Mouse (Mus musculus): ENCODE results near the gene Sec1. TPM values are rescaled to one million over a fixed set of nuclear protein-coding genes. Genes with fewer than 3 reads are reported as not detected.
"Not testable (repeated sequence)": the region's sequence is repeated elsewhere in the genome, so short reads cannot be mapped to it uniquely, and the experiment has no call there.

Sec1 gene
- polyA plus RNA-seq, 1 experiment from 2014 or later = 0.40 TPM

DNA sequence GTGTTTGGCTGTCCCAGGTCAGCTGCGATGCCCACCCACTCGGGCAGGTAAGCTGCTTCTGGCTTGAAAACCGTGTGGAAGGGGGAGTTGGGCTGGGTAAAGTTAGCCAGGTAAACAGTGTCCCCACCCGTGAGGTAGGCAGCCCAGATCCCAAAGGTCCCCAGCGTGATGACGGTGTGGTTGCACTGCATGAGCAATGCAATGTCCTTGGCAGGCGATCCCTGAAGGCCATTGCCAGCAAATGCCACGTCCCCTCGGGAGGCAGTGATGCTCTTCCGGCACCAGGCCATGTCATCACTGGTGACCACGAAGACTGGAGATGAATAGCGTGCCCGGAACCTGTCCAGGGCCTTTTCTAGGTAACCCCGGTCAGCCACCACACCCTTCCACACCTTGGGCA lies 15.7 kb downstream of the Sec1 start:
- no peaks in the 10 kb centered on the region for H3K9me3 ChIP-seq (ENCODE audit: control insufficient read depth, low read length)
- ATAC-seq (ENCODE audit: low FRiP score) (no peak), DNase-seq (ENCODE audit: low spot score) (no peak)
- no peaks in the 10 kb centered on the region for H3K4me1 ChIP-seq (replicated peaks; ENCODE audit: control insufficient read depth, insufficient read depth, low read length)
- no peak overlapping the region for H3K9ac ChIP-seq
- H3K4me3 ChIP-seq (replicated peaks; ENCODE audit: low read length) = no peak overlapping the region
- WGBS = 93% methylated on average over 14 of the region's 14 CpGs
- no peaks in the 10 kb centered on the region for H3K27me3 ChIP-seq (ENCODE audit: control insufficient read depth, insufficient read depth, low read length)
- no peak overlapping the region for H3K4me2 ChIP-seq (replicated peaks)
- no peak overlapping the region for H3K27ac ChIP-seq
- no peaks in the 10 kb centered on the region for H3K36me3 ChIP-seq (replicated peaks; ENCODE audit: control insufficient read depth, insufficient read depth)

DNA sequence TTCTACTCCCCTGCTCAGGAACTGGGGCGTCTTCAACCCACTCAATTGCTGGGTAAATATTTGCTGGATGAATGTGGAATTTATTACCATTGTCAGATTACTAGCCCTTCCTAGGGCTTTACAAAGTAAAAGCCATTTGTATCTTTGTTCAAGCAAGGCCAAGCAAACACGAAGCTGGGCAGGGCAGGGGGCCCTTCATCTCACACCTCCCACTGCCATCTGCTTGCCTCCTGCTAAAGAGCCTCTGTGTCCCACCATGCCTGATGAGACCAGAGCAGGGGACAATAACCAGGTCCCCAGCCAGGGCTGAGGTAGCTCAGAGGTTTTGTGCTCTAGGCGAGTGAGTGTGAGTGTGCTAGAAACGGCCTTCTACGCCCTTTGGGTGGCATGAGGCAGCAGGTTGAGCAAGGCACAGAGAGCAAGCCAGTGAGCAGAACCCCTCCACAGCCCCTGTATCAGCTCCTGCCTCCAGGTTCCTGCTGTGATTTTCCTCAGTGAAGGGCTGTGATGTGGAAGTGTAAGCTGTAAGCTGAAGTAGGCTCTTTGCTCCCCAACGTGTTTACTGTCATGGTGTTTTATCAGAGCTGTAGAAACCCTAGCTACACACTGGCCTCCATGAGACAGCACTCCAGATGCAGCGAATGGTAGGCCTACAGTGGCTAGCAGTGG lies 16.4 kb downstream of the Sec1 start:
- no peak overlapping the region for H3K4me3 ChIP-seq (replicated peaks; ENCODE audit: low read length)
- no peaks in the 10 kb centered on the region for H3K4me1 ChIP-seq (replicated peaks; ENCODE audit: control insufficient read depth, insufficient read depth, low read length)
- DNase-seq (ENCODE audit: low spot score) = no peak
- H3K4me2 ChIP-seq (replicated peaks) = no peak overlapping the region
- no peaks in the 10 kb centered on the region for H3K36me3 ChIP-seq (replicated peaks; ENCODE audit: control insufficient read depth, insufficient read depth)
- no peak overlapping the region for H3K9ac ChIP-seq
- 78% methylated on average over 7 of the region's 7 CpGs for WGBS
- no peaks in the 10 kb centered on the region for H3K27me3 ChIP-seq (ENCODE audit: control insufficient read depth, insufficient read depth, low read length)
- ATAC-seq (ENCODE audit: low FRiP score) = no peak
- no peak overlapping the region for H3K27ac ChIP-seq
- no peaks in the 10 kb centered on the region for H3K9me3 ChIP-seq (ENCODE audit: control insufficient read depth, low read length)

GRCm38 (mm10) chr7:45668921-45669320 lies 25.3 kb downstream of the Sec1 start:
- H3K9me3 ChIP-seq (ENCODE audit: control insufficient read depth, low read length) = no peaks in the 10 kb centered on the region
- H3K4me3 ChIP-seq (replicated peaks; ENCODE audit: low read length) = no peak overlapping the region
- H3K27me3 ChIP-seq (ENCODE audit: control insufficient read depth, insufficient read depth, low read length) = no peaks in the 10 kb centered on the region
- ATAC-seq (ENCODE audit: low FRiP score) = no peak
- WGBS = 94% methylated on average over 9 of the region's 9 CpGs
- no peaks in the 10 kb centered on the region for H3K4me1 ChIP-seq (replicated peaks; ENCODE audit: control insufficient read depth, insufficient read depth, low read length)
- no peak overlapping the region for H3K9ac ChIP-seq
- no peak overlapping the region for H3K27ac ChIP-seq
- no peak for DNase-seq (ENCODE audit: low spot score)
- no peak overlapping the region for H3K4me2 ChIP-seq (replicated peaks)
- H3K36me3 ChIP-seq (replicated peaks; ENCODE audit: control insufficient read depth, insufficient read depth) = no peaks in the 10 kb centered on the region

DNA sequence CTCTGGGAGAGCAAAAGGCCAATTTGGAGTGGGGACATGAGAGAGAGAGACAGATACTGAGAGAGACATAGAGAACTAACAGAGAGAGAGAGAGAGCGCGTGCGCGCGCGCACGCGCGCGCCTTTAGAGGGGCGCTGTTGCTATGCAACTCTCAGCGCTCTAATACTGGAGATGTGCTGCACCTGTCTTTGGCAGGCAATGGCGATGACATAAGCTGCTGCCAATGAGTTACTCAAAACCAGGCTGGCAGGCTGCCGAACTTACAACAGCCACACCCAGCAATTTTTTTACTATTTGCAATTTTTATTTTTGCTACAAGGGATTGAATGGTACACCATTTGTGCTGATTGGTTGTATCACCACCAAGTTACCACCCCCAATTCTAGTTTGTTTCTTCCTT lies 26.4 kb downstream of the Sec1 start:
- 78% methylated on average over 14 of the region's 14 CpGs for WGBS
- DNase-seq (ENCODE audit: low spot score) (no peak), ATAC-seq (ENCODE audit: low FRiP score) (no peak)
- H3K4me2 ChIP-seq (replicated peaks) = no peak overlapping the region
- H3K27ac ChIP-seq = no peak overlapping the region
- H3K36me3 ChIP-seq (replicated peaks; ENCODE audit: control insufficient read depth, insufficient read depth) = no peaks in the 10 kb centered on the region
- H3K4me3 ChIP-seq (replicated peaks; ENCODE audit: low read length) = no peak overlapping the region
- no peaks in the 10 kb centered on the region for H3K27me3 ChIP-seq (ENCODE audit: control insufficient read depth, insufficient read depth, low read length)
- H3K4me1 ChIP-seq (replicated peaks; ENCODE audit: control insufficient read depth, insufficient read depth, low read length) = no peaks in the 10 kb centered on the region
- H3K9ac ChIP-seq = no peak overlapping the region
- H3K9me3 ChIP-seq (ENCODE audit: control insufficient read depth, low read length) = no peaks in the 10 kb centered on the region

DNA sequence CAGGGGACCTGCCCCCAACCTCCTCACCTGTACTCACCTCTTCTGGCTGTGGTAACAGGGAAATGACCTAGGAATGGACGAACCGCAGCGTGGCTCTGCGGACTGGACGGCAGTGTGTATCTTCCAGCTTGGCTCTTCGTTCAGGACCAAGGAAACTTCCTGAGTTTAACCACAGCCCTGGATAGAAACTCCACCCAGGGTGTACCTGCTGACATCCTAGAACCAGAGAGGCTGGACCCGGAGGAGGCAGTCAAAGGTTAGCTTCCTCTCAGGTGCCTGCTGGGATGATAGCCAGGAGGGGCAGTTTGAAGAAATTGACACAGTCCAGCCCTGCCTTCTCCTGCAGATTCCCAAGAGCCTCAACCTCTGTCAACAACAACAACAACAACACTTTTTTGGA lies 28.0 kb downstream of the Sec1 start, which contains the start of gene Fut2:
Fut2 (minus strand) TSS at position 234 of the 400 bp plus-strand sequence.
- Histone ChIP-seq H3K27ac (no peak within 1 kb of the TSS), H3K4me3 (replicated peaks; ENCODE audit: low read length) (no peak within 1 kb of the TSS), H3K9me3 (ENCODE audit: control insufficient read depth, low read length) (no peaks in the 10 kb centered on the region), H3K27me3 (ENCODE audit: control insufficient read depth, insufficient read depth, low read length) (no peaks in the 10 kb centered on the region), H3K4me2 (replicated peaks) (no peak within 1 kb of the TSS), H3K36me3 (replicated peaks; ENCODE audit: control insufficient read depth, insufficient read depth) (no peaks in the 10 kb centered on the region), H3K4me1 (replicated peaks; ENCODE audit: control insufficient read depth, insufficient read depth, low read length) (no peaks in the 10 kb centered on the region), H3K9ac (no peak within 1 kb of the TSS)
- 82% methylated on average over 7 of the region's 7 CpGs for WGBS
- ATAC-seq (ENCODE audit: low FRiP score) = no peak
- DNase-seq (ENCODE audit: low spot score) = no peak

DNA sequence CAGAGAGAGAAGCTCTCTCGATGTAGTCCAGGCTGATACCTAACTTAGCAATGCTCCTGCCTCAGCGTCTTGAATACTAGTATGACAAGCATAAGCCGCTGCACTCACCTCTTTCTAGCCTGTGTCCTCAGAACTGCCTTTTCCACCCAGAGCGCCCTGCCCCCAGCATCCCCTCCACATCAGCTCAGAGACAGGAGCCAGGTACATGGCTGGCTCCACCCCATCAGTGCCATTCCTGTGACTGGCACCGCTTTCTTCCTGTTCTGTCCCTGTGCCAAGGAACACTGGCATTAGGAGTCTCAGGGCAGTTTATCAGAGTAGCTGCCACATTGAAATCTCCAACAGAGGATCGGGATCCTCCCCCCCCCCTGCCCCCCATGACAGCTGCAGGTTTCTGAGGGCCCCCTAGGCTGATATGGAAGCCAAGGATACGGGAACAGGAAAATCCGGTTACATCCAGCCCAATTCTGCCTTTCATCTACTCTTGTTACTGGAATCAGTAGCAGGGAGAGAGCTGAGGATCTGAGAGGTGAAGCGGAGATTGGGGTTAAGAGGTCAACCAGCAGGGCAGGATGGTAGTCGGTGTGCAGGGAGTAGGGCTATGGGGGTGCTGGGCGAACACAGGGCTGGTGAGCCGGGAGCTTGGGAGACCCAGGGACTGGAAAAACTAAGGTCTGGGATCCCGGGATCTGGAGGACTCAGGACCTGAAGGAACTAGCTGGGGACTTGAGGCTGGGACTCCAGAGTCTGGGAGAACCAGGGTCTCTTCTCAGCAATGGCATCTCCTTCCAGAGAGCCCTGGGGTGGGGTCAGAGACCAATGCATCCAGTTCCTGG lies 28.7 kb downstream of the Sec1 start:
- H3K4me2 ChIP-seq (replicated peaks) = no peak overlapping the region
- H3K27me3 ChIP-seq (ENCODE audit: control insufficient read depth, insufficient read depth, low read length) = no peaks in the 10 kb centered on the region
- WGBS = 69% methylated on average over 13 of the region's 13 CpGs
- H3K27ac ChIP-seq = no peak overlapping the region
- DNase-seq (ENCODE audit: low spot score) (no peak), ATAC-seq (ENCODE audit: low FRiP score) (no peak)
- no peaks in the 10 kb centered on the region for H3K4me1 ChIP-seq (replicated peaks; ENCODE audit: control insufficient read depth, insufficient read depth, low read length)
- H3K36me3 ChIP-seq (replicated peaks; ENCODE audit: control insufficient read depth, insufficient read depth) = no peaks in the 10 kb centered on the region
- H3K9me3 ChIP-seq (ENCODE audit: control insufficient read depth, low read length) = no peaks in the 10 kb centered on the region
- H3K9ac ChIP-seq = no peak overlapping the region
- no peak overlapping the region for H3K4me3 ChIP-seq (replicated peaks; ENCODE audit: low read length)

- not testable (repeated sequence) for H3K4me3 ChIP-seq (replicated peaks; ENCODE audit: low read length); H3K9me3 ChIP-seq (ENCODE audit: control insufficient read depth, low read length); ATAC-seq (ENCODE audit: low FRiP score); H3K4me2 ChIP-seq (replicated peaks); H3K27me3 ChIP-seq (ENCODE audit: control insufficient read depth, insufficient read depth, low read length); H3K27ac ChIP-seq; H3K36me3 ChIP-seq (replicated peaks; ENCODE audit: control insufficient read depth, insufficient read depth); DNase-seq (ENCODE audit: low spot score); H3K9ac ChIP-seq; H3K4me1 ChIP-seq (replicated peaks; ENCODE audit: control insufficient read depth, insufficient read depth, low read length)
- 85% methylated on average over 6 of the region's 6 CpGs for WGBS
Measured at GRCm38 (mm10) chr7:45661702-45662101, 32.5 kb downstream of the Sec1 start.

GRCm38 (mm10) chr7:45660746-45661478 lies 33.3 kb downstream of the Sec1 start:
- no peak overlapping the region for H3K9ac ChIP-seq
- 85% methylated on average over 11 of the region's 11 CpGs for WGBS
- no peak overlapping the region for H3K4me3 ChIP-seq (replicated peaks; ENCODE audit: low read length)
- DNase-seq (ENCODE audit: low spot score) (no peak), ATAC-seq (ENCODE audit: low FRiP score) (no peak)
- H3K4me2 ChIP-seq (replicated peaks) = no peak overlapping the region
- no peaks in the 10 kb centered on the region for H3K9me3 ChIP-seq (ENCODE audit: control insufficient read depth, low read length)
- no peaks in the 10 kb centered on the region for H3K36me3 ChIP-seq (replicated peaks; ENCODE audit: control insufficient read depth, insufficient read depth)
- H3K27ac ChIP-seq = no peak overlapping the region
- no peaks in the 10 kb centered on the region for H3K27me3 ChIP-seq (ENCODE audit: control insufficient read depth, insufficient read depth, low read length)
- H3K4me1 ChIP-seq (replicated peaks; ENCODE audit: control insufficient read depth, insufficient read depth, low read length) = no peaks in the 10 kb centered on the region

GRCm38 (mm10) chr7:45654424-45655047 lies 39.7 kb downstream of the Sec1 start:
- no peak overlapping the region for H3K27ac ChIP-seq
- H3K9ac ChIP-seq = no peak overlapping the region; the same call in 1 of the 2 replicates
- H3K36me3 ChIP-seq (replicated peaks; ENCODE audit: control insufficient read depth, insufficient read depth) = no peaks in the 10 kb centered on the region
- no peak for DNase-seq (ENCODE audit: low spot score)
- ATAC-seq (ENCODE audit: low FRiP score) = no peak
- H3K4me3 ChIP-seq (replicated peaks; ENCODE audit: low read length) = no peak overlapping the region
- no peaks in the 10 kb centered on the region for H3K9me3 ChIP-seq (ENCODE audit: control insufficient read depth, low read length)
- peak overlapping the region; percentile 32 for H3K4me2 ChIP-seq (replicated peaks)
- H3K4me1 ChIP-seq (replicated peaks; ENCODE audit: control insufficient read depth, insufficient read depth, low read length) = no peaks in the 10 kb centered on the region
- no peaks in the 10 kb centered on the region for H3K27me3 ChIP-seq (ENCODE audit: control insufficient read depth, insufficient read depth, low read length)
- 31% methylated on average over 17 of the region's 17 CpGs for WGBS
